Mouse (Mus musculus) kidney, adult 11 months (tissue): ENCODE results near the gene Fam83e.

ENCODE experiments used
- DNase-seq: peaks from one replicate; pipeline ENCODE4 v3.0.0; 2022

Fam83e gene

GRCm38 (mm10) chr7:45742338-45742737, 21.3 kb downstream of the Fam83e start:
- no peak for DNase-seq

DNA sequence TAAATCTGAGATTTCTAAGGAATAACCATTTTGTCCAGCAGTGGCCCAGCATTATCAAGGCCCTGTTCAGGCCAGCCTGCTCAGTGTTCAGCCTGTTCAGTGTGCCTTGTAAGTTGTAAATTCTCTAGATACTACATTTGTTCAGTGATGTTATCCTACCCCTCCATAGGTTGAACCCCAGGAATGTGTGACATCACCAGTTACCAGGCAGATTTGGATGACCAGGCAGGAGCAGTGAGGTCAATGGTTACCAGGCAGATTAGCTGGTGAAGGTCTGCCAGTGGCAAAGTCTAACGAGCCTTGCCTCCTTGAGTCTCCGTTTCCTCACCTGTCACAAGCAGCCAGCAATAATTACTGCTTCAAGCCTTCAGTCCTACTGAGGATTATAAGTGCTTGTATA, 23.4 kb downstream of the Fam83e start:
- DNase-seq, result peak; percentile 66

- DNase-seq, result no peak
These were observed 25.5 kb downstream of the Fam83e start for GRCm38 (mm10) chr7:45746518-45746917.

DNA sequence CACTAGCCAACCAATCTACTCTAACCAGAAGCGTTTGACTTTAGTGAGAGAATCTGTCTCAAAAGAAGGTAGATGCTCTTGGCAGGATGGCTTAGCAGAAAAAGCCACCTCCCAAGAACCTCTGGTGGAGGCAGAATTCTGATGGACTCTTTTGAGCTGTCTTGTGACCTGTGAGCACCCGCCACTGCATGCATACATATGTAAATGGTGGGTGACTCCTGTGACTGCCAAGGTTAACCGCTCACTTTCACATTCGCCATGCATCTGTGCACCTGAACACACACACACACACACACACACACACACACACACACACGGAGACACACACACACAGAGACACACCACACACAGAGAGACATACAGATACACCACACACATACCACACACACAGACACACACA, 26.4 kb downstream of the Fam83e start:
- no peak for DNase-seq

GRCm38 (mm10) chr7:45748110-45748509, 27.1 kb downstream of the Fam83e start:
- peak; percentile 30 for DNase-seq

- DNase-seq, result no peak
These were observed 28.4 kb downstream of the Fam83e start for GRCm38 (mm10) chr7:45749401-45749800.

GRCm38 (mm10) chr7:45750162-45750561, 29.1 kb downstream of the Fam83e start:
- peak; percentile 42 for DNase-seq

GRCm38 (mm10) chr7:45755703-45756102, 34.7 kb downstream of the Fam83e start:
- DNase-seq, result no peak

GRCm38 (mm10) chr7:45759400-45759799, 38.4 kb downstream of the Fam83e start:
- DNase-seq, result peak; percentile 86

GRCm38 (mm10) chr7:45760151-45760550, 39.1 kb downstream of the Fam83e start:
- DNase-seq, result no peak

DNA sequence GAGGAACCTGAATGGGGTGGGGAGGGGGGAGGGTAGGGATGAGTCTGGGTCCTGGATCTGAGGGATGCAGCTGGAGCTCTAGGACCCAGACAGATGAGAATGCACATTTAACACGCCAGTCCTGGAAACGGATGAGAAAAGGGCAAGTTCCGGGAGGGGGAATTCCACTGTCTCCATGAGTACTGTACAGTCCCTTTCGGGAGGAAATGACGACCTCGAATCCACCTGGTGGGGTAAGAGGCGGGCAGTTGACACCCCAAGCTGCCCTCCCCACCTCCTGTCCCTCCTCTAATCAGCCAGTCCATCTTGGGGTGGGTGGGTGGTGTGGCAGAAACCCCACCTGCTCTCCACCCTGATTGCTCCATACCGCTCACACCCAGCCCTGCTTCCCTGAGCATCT, 45.0 kb downstream of the Fam83e start:
- no peak for DNase-seq

DNA sequence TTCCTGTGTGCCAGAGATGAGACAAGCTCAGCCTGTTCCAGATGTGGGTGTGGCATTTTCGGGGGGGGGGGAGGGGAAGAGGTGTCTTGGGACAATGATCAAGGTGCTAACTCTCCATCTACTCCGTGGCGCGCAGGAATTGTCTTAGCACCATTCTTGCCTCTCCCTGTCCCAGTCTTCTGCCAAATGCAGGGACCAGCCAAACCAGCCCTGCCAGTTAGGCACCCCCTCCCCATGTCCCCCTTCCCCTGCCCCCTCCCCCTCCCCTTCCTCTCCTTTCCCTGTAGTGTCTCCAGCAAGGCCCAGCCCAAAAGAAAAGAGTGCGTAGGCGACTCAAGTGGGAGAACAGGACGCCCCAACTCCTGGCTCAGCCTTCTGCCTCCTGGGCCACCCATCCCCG, 45.8 kb downstream of the Fam83e start:
- no peak for DNase-seq

DNA sequence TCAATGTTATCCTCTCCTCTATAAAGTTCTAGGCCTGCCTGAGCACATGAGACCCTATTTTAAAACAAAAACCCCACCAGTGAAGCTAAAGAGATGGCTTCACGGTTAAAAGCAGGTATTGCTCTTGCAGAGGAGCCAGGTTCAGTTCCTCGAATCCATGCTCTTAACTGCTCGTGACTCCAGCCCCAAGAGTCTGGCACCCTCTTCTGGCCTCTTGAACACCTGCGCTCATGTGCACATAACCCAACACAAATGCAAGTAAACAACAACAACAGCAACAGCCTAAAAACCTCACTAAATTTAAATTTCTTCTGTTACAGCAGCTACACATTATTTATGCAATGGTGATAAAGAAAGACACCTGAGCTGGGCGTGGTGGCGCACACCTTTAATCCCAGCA, 46.5 kb downstream of the Fam83e start:
- no peak for DNase-seq

GRCm38 (mm10) chr7:45770427-45771082, 49.5 kb downstream of the Fam83e start:
- DNase-seq, result peak; percentile 32

- DNase-seq, result no peak
These were observed 50.1 kb downstream of the Fam83e start for GRCm38 (mm10) chr7:45771101-45771500.

GRCm38 (mm10) chr7:45775237-45775636, 54.2 kb downstream of the Fam83e start:
- DNase-seq, result peak; percentile 46
